Mouse (Mus musculus): Measurements from ENCODE around the gene Rasgrf1.

DNA sequence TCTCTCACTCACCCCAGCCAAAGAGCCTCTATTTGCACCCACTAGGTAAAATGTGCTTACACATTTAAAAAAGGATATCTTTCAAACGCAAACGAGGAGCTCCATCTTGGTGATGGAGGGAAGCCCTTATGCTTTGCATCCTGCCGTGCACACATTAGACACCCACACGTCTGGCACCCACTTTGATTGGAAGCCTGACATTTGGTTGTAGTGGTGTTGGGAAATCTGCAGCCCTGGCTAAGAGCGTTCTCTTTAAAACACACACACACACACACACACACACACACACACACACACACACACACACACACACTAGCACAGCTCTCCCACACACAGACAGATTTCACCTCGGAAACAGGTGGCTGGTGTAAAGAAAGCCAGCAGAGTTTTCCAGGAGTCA lies 111.2 kb downstream of the Rasgrf1 start:
- TF ChIP-seq CTCF (IDR thresholded peaks at IDR 0.05; ENCODE audit: borderline replicate concordance, insufficient read depth, low read length) (no peak), POLR2A (IDR thresholded peaks at IDR 0.05; ENCODE audit: low read depth, low read length) (no peak)
